Mouse (Mus musculus) embryonic facial prominence, embryonic 10.5 days (tissue): ENCODE measurements around the gene Atxn1l. TPM values are rescaled to one million over a fixed set of nuclear protein-coding genes. Genes with fewer than 3 reads are reported as not detected.
A peak's percentile ranks its signal among the peaks of the same experiment; 100 is the strongest.

ENCODE experiments used
- DNase-seq: peaks from one replicate; pipeline ENCODE4 v3.0.0-alpha.2; 2017; ENCODE audit warnings: low spot score
- H3K27ac ChIP-seq: fragments of 300-500 bp; sonication (generic); replicated peaks from 2 replicates; pipeline ENCODE4 v1.5.1; 2016; ENCODE audit warnings: mild to moderate bottlenecking
- H3K27me3 ChIP-seq: fragments of 300-500 bp; sonication (generic); replicated peaks from 2 replicates; pipeline ENCODE4 v1.6.1; 2016; ENCODE audit warnings: low read depth, mild to moderate bottlenecking; ENCODE audit not compliant: poor library complexity, severe bottlenecking
- H3K36me3 ChIP-seq: fragments of 300-500 bp; sonication (generic); replicated peaks from 2 replicates; pipeline ENCODE4 v1.6.1; 2016; ENCODE audit warnings: mild to moderate bottlenecking, moderate library complexity
- H3K4me1 ChIP-seq: fragments of 300-500 bp; sonication (generic); 2 replicates; pipeline ENCODE4 v1.6.1; 2016
- H3K4me3 ChIP-seq: fragments of 300-500 bp; sonication (generic); 2 replicates; pipeline ENCODE4 v1.5.1; 2016; ENCODE audit warnings: mild to moderate bottlenecking, moderate library complexity
- H3K9me3 ChIP-seq: fragments of 300-500 bp; sonication (generic); 2 replicates; pipeline ENCODE4 v1.6.1; 2016; ENCODE audit warnings: mild to moderate bottlenecking
- WGBS: fragments of 180-500 bp; shearing (Covaris S2); methylation state at CpG from one replicate; pipeline ENCODE4 v1.1.7; 2016; 5-methylcytosine and 5-hydroxymethylcytosine counted together
- polyA plus RNA-seq: library from polyadenylated mRNA; unstranded; fragments of >200 nt; fragmentation: Nextera tagmentation; extraction: Ambion mirVana; gene quantifications from 2 replicates; pipeline ENCODE4 v1.2.1, GENCODE M21; 2016

The Atxn1l gene
- polyA plus RNA-seq: 8.3 and 9.6 TPM in 2 replicates

DNA sequence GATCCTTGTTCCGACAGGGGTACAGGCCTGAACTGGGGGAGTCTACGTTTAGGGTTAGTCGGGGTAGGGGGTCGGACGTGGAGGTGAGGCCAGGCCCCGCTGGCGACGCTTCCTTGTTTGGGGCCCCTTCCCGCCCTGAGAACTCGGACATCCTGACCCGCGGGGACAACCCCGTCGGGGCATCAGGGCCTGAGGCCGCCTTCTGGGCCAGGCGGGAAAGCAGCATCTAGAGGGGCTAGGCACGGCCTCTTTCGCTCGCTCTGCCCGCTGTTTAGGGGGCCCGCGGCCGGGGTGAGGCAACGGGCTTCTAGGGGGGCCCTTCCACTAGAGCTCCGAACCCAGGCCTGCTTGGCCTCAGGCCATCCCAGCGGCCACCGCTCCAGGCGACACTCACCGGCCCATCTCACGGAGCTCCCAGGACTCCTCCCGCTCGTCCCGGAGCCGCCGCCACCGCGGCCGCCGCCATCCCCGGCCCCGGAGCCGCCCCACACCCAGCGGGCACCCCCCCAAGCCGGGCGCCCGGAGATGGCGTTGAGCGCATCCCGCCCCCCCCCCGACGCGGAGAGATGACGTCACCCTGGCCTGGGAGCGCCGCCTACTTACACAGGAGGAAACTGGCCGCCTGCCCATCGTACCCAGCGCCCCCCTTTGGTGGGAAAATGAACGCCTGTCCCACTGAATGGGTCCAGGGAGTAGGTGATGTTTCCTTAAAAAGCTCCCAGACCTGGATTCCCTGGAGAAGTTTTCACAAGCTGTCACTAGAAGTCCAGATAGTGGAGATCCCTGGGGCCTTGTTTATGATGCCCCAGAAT, at the start of gene Atxn1l:
Atxn1l (minus strand) TSS at position 503 of the 812 bp plus-strand sequence.
- H3K4me1 ChIP-seq: peaks cover 13% of the 10 kb centered on the region
- peak; percentile 96 for DNase-seq
- peaks cover 28% of the 10 kb centered on the region for H3K36me3 ChIP-seq
- peak within 1 kb of the TSS; percentile 99 for H3K4me3 ChIP-seq
- peak within 1 kb of the TSS; percentile 96 for H3K27ac ChIP-seq
- WGBS: under 1% methylated on average over 59 of the region's 59 CpGs
- no peaks in the 10 kb centered on the region for H3K9me3 ChIP-seq
- no peaks in the 10 kb centered on the region for H3K27me3 ChIP-seq

DNA sequence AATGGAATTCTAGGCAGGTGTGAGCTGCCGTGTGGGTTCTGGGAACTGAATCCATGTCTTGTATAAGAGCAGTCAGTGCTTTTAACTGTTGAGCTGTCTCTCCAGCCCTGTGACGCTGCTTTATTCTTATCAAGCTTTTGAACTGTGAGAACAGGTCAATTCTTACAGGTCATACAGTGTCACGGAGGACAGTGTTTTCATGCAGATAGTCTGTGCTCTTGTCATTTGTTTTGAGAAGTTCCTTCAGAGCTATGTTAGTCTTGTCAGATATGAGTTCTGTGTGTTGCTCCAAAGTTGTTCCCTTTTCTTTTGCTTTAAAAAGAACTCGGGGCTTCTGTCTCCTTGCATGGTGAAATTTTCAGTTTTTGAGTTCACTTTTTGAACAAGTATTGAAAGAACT, 43.0 kb upstream of the Atxn1l start:
- no peaks in the 10 kb centered on the region for H3K9me3 ChIP-seq
- no peak for DNase-seq
- peak overlapping the region; percentile 99 for H3K4me3 ChIP-seq
- H3K27me3 ChIP-seq: no peaks in the 10 kb centered on the region
- no peak overlapping the region for H3K27ac ChIP-seq
- peaks cover 16% of the 10 kb centered on the region for H3K4me1 ChIP-seq
- 83% methylated on average over 4 of the region's 4 CpGs for WGBS
- no peaks in the 10 kb centered on the region for H3K36me3 ChIP-seq

DNA sequence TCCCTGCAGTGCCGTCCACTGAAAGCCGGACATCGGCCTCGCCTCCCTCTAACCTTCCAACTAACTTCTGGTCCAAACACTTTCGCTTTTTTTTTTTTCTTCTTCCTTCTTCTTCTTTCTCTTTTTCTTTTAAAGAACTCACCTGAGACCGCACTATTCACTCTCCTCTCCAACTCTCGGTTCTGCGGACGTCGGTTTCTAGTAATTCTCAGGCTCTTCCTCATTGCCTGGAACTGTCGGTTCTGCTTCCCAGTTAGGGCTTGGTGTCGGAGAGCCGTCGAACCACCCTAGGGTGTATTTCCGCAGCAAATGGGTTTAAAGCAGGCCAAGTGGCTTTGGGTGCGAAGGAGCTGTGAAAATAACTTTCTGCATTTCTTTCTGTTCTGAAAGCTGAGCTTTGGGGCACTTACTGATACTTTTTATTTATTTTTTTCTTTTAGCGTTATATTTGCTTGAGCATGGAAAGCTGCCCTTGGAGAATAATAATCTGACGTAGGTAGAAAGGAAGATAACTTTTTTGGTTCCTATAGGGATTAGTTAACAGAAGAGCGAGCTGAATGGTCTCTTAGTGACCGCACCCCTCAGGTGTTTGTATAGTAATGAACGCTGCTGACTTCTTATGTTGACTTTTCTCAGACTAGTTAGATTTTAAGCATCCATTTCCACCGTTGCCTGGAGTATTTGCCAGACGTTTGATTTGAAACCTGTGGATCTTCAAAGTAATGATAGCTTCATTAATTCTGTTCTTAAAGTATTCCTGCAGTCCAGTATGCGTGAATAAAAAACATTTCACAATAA, 42.1 kb upstream of the Atxn1l start:
- Histone ChIP-seq H3K27me3 (no peaks in the 10 kb centered on the region; the same call in 1 of the 2 replicates), H3K36me3 (no peaks in the 10 kb centered on the region), H3K27ac (peak overlapping the region; percentile 100), H3K9me3 (no peaks in the 10 kb centered on the region), H3K4me3 (peak overlapping the region; percentile 99), H3K4me1 (peaks cover 16% of the 10 kb centered on the region)
- 24% methylated on average over 24 of the region's 24 CpGs for WGBS
- no peak for DNase-seq

DNA sequence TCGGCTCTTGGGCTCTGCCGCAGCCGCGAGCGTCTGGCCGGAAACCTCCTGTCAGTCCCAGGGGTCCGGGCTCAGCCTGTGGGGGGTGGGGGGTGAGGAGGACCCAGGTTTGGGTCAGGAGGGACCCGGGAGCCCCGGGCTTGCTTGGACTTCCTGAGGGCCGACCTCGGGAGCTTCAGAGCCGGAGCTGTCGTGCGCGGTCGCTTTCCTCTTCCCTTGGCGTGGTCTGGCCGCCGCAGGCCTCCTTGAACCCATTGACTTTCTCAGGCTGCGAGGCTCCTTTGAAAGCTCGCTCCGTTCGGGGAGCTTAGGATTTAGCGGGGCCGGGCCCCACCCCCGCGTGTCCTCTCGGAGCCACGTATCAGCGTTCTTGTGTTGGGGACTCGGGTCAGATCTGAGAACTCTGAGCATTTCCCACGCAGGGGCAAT, 41.5 kb upstream of the Atxn1l start:
- H3K27ac ChIP-seq: peak overlapping the region; percentile 100
- H3K4me1 ChIP-seq: peaks cover 16% of the 10 kb centered on the region
- DNase-seq: no peak
- WGBS: under 1% methylated on average over 32 of the region's 32 CpGs
- no peaks in the 10 kb centered on the region for H3K9me3 ChIP-seq
- peak overlapping the region; percentile 99 for H3K4me3 ChIP-seq
- no peaks in the 10 kb centered on the region; the same call in 1 of the 2 replicates for H3K27me3 ChIP-seq
- no peaks in the 10 kb centered on the region for H3K36me3 ChIP-seq

DNA sequence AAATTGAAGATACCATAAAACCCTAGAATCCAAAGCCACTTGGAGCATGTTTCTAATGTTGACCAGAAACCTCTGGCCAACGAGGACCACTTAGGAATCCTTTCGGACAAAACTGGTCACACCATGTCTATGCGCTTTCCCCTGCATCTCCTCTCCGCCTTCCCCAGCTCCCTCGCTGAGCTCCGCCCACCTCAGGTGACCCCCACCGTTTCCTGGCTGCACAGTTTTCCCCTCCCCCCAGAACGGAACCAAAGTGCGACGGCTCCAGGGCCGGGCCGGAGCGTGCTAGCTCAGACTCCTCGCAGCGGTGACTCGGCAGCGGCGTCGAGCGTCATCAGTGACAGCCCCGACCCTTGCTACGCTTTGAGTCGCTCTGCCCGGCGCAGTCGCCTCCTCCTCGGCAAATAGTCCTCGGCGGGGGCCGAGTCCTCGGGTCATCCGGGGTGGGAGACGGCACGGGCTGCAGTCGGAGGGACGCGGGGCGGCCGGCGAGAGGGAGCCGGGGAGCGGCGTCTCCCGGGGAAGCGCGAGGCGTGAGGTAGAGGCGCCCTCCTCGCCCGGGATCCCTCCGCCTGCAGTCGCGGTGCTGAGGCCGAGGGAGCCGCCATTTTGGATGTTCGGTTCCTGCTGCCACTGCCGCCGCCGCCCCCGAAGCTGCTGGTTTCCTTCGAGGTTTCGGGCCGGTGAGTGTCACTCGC, 40.9 kb upstream of the Atxn1l start, which contains the start of gene Ap1g1:
Ap1g1 (plus strand) TSS at position 275 of the 698 bp plus-strand sequence.
- Histone ChIP-seq H3K27me3 (no peaks in the 10 kb centered on the region; the same call in 1 of the 2 replicates), H3K27ac (peak within 1 kb of the TSS; percentile 100), H3K9me3 (no peaks in the 10 kb centered on the region), H3K36me3 (no peaks in the 10 kb centered on the region), H3K4me1 (peaks cover 16% of the 10 kb centered on the region), H3K4me3 (peak within 1 kb of the TSS; percentile 99)
- WGBS: under 1% methylated on average over 63 of the region's 64 CpGs
- DNase-seq: peak; percentile 99

DNA sequence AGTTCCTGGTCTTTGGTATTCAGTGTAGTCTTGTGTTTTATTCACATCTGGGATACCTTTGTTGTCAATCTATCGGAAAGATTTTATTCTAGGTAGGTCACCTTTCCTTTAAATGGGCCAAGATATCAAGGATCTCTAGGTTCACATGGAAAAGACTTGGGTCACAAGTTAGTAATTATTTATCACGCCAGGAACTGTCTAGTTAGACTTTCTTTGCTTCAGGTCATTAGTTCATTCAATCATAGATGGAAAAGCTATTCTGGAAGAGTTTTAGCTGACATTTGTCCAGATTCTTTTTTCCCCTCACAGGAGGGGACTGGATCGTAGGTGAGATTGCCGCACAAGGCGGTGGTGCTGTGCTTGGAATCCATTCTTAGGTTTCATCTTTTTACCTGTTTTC, 40.3 kb upstream of the Atxn1l start:
- WGBS: 27% methylated on average over 5 of the region's 5 CpGs
- Histone ChIP-seq H3K27me3 (no peaks in the 10 kb centered on the region; the same call in 1 of the 2 replicates), H3K4me3 (peak overlapping the region; percentile 99), H3K36me3 (no peaks in the 10 kb centered on the region), H3K9me3 (no peaks in the 10 kb centered on the region), H3K27ac (peak overlapping the region; percentile 100; the same call in 1 of the 2 replicates), H3K4me1 (peaks cover 16% of the 10 kb centered on the region)
- DNase-seq: no peak

DNA sequence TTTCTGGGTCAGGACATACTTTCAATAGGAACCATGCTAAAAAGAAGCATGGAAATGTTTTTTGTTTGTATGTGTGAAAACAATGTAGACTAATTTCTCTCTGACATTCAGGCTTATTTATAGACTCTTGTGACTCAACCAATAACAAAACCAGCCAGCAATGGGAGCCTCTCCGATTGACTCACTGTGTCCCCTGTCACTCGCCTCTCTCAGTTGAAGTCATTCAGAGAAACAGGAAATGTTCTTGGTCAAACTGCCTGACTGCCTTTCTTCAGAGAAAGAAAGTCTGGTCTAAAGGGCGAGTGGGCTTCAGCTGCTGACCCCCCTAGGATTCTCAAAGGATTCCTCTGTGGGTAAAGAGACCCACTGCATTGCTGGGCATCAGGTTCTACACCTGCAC, 35.6 kb upstream of the Atxn1l start:
- Histone ChIP-seq H3K27ac (no peak overlapping the region), H3K27me3 (no peaks in the 10 kb centered on the region; the same call in 1 of the 2 replicates), H3K9me3 (no peaks in the 10 kb centered on the region), H3K36me3 (no peaks in the 10 kb centered on the region), H3K4me1 (0 out of 2 replicates have a peak, but pooled peaks cover 3% of the 10 kb centered on the region), H3K4me3 (no peak overlapping the region)
- no peak for DNase-seq
- WGBS: 49% methylated on average over 3 of the region's 3 CpGs

DNA sequence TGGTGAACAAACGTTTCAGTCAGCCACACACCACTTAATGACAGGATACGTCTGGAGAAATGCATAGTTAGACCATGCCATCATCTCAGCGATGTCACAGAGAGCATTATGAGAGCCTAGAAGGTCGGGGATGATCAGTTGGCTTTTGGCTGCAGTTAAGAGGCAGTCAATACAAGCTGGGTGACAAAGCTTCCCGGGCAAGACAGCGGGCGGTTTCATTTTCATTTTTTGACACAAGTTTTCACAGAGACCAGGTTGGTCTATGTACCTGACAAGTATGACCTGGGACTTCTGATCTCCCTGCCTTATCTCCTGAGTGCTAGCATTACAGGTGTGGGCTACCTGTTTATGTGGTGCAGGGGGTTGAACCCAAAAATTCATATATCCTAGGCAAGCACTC, 28.5 kb upstream of the Atxn1l start:
- no peaks in the 10 kb centered on the region for H3K27me3 ChIP-seq
- no peaks in the 10 kb centered on the region for H3K4me1 ChIP-seq
- DNase-seq: no peak
- H3K4me3 ChIP-seq: no peak overlapping the region
- no peaks in the 10 kb centered on the region for H3K36me3 ChIP-seq
- peaks cover 21% of the 10 kb centered on the region for H3K9me3 ChIP-seq
- 77% methylated on average over 7 of the region's 7 CpGs for WGBS
- no peak overlapping the region for H3K27ac ChIP-seq

DNA sequence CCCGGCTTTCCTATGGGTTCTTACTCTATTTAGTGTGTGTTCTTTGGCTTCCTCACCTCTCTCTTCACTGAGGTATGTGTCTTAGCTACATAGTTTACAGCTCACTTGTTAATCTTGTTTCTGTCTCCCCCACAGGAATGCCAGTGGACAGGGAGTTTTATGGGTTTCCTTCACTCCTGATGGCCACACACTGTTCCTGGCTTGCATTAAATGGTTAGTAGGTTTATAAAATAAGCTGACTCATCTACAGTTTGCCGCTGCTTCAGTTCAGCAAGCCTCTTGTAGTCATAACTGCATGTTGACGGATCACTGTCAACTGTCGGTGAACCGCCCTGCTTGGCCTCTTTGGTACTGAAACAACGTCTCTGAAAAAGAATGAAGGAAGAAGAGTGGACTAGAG, 26.5 kb upstream of the Atxn1l start:
- no peaks in the 10 kb centered on the region for H3K4me1 ChIP-seq
- H3K36me3 ChIP-seq: no peaks in the 10 kb centered on the region
- H3K4me3 ChIP-seq: no peak overlapping the region
- no peak overlapping the region for H3K27ac ChIP-seq
- WGBS: 90% methylated on average over 6 of the region's 6 CpGs
- no peak for DNase-seq
- peaks cover 25% of the 10 kb centered on the region for H3K9me3 ChIP-seq
- H3K27me3 ChIP-seq: no peaks in the 10 kb centered on the region

DNA sequence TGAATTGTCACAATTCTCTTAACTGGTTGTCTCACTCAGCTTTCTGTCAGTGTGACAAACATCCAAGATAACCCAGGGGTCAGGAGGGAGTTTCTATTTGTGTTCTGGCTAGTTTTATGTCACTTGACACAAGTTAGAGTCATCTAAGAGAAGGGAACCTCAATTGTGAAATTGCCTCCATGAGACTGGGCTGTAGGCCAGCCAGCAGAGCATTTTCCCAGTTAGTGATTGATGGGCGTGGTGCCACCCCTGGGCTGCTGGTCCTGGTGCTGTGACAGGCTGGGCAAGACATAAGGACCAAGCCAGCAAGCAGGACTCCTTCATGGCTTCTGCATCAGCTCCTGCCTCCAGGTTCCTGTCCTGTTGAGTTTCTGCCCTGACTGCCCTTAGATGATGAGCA, 22.7 kb upstream of the Atxn1l start:
- WGBS: 67% methylated on average over 1 of the region's 1 CpGs
- no peak for DNase-seq
- Histone ChIP-seq H3K9me3 (peaks cover 25% of the 10 kb centered on the region), H3K27me3 (no peaks in the 10 kb centered on the region), H3K4me1 (no peaks in the 10 kb centered on the region), H3K27ac (no peak overlapping the region), H3K4me3 (no peak overlapping the region), H3K36me3 (no peaks in the 10 kb centered on the region)

DNA sequence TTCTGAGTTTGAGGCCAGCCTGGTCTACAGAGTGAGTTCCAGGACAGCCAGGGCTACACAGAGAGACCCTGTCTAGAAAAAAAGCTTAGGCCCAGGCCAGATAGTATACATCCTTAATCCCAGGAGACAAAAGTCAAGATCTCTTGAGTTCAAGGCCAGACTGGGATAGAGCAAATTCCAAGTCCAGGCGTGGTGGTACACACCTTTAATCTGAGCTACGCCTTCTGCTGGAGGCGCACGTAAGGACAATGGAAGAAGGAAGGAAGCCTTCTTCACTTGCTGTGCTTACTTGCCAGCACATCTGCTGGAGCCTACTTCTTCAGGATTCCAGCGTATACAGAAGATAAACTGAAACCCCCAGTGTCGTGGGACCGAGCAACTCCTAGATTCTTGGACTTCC, 21.9 kb upstream of the Atxn1l start:
- DNase-seq: no peak
- Histone ChIP-seq H3K27ac (no peak overlapping the region), H3K9me3 (peaks cover 25% of the 10 kb centered on the region), H3K36me3 (no peaks in the 10 kb centered on the region), H3K27me3 (no peaks in the 10 kb centered on the region), H3K4me1 (no peaks in the 10 kb centered on the region), H3K4me3 (no peak overlapping the region)
- WGBS: 92% methylated on average over 7 of the region's 7 CpGs

DNA sequence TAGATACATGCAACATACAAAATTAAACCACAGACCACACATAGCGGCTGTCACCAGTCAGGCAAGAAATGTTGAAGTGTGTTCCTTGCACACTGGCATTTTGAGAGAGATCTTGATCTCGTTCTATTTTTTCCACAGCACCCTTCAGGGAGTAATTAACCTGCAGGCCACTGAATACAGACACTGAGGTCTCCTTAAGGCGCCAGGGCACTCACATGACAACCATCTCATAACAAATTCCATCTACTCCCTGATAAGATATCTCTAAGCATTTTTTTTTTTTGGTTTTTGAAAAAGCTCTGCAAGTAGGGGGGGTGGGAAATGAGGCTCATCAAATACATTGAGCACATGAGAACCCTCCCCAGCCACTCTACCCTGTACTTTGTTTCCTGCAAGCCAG, 19.3 kb upstream of the Atxn1l start:
- Histone ChIP-seq H3K9me3 (0 out of 2 replicates have a peak, but pooled peaks cover 6% of the 10 kb centered on the region), H3K27ac (no peak overlapping the region), H3K36me3 (no peaks in the 10 kb centered on the region), H3K27me3 (no peaks in the 10 kb centered on the region), H3K4me3 (no peak overlapping the region), H3K4me1 (no peaks in the 10 kb centered on the region)
- DNase-seq: no peak
- 71% methylated on average over 3 of the region's 3 CpGs for WGBS
